Mouse (Mus musculus): ENCODE measurements around the gene Taf1c.

DNA sequence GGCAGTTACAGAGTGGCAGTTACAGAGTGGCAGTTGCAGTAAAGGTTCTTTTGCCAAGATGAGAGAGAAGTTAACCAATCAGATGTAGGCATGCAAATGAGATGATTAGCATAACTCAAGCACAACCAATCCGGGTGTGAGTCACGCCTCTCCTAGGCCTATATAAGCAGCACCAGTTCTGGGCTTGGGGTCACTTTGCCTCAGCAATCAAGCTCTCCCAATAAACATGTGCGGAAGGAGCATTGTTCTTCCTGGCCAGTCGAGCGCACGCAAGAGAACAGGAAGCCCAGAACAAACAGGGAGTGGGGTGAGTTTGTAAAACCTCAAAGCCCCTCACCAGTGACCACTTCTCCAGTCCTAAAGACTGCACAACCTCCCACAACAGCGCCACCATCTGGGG lies 41.8 kb upstream of the Taf1c start:
- TF ChIP-seq CTCF (IDR thresholded peaks at IDR 0.05; ENCODE audit: low read depth), result no peak
- TF ChIP-seq EP300 (IDR thresholded peaks at IDR 0.05; ENCODE audit: low read depth), result no peak

Measured in liver, postnatal 0 days (tissue).